Mouse (Mus musculus) neural tube, embryonic 14.5 days (tissue): Measurements from ENCODE around the gene Lgr6. TPM values are rescaled to one million over a fixed set of nuclear protein-coding genes. Genes with fewer than 3 reads are reported as not detected.

Experiments
- ATAC-seq: fragments of 200-750 bp; cut with Nextera tagmentation; 2 replicates; pipeline ENCODE4 v1.8.0; 2017; ENCODE audit warnings: low read depth, mild to moderate bottlenecking, moderate TSS enrichment, moderate library complexity
- H3K27ac ChIP-seq: fragments of 300-500 bp; sonication (generic); 2 replicates; pipeline ENCODE4 v1.5.1; 2014; ENCODE audit warnings: low read depth, mild to moderate bottlenecking, control low read depth, low read length, moderate library complexity, mixed read lengths
- H3K27me3 ChIP-seq: fragments of 300-500 bp; sonication (generic); 2 replicates; pipeline ENCODE4 v1.6.1; 2014; ENCODE audit warnings: low read length; ENCODE audit not compliant: control insufficient read depth, insufficient read depth
- H3K36me3 ChIP-seq: fragments of 300-500 bp; sonication (generic); 2 replicates; pipeline ENCODE4 v1.6.1; 2014; ENCODE audit warnings: low read length, mixed read lengths; ENCODE audit not compliant: control insufficient read depth, insufficient read depth
- H3K4me1 ChIP-seq: fragments of 300-500 bp; sonication (generic); 2 replicates; pipeline ENCODE4 v1.6.1; 2014; ENCODE audit warnings: low read length; ENCODE audit not compliant: control insufficient read depth, insufficient read depth
- H3K4me2 ChIP-seq: fragments of 300-500 bp; sonication (generic); 2 replicates; pipeline ENCODE4 v1.6.1; 2014; ENCODE audit warnings: mild to moderate bottlenecking, low read depth, low read length, control low read depth
- H3K4me3 ChIP-seq: fragments of 300-500 bp; sonication (generic); 2 replicates; pipeline ENCODE4 v1.5.1; 2014; ENCODE audit warnings: low read depth, low read length, control low read depth, mixed read lengths
- H3K9ac ChIP-seq: fragments of 300-500 bp; sonication (generic); replicated peaks from 2 replicates; pipeline ENCODE4 v1.6.1; 2014; ENCODE audit warnings: low read depth, mild to moderate bottlenecking, control low read depth, low read length, mixed read lengths
- H3K9me3 ChIP-seq: fragments of 300-500 bp; sonication (generic); 2 replicates; pipeline ENCODE4 v1.6.1; 2016; ENCODE audit warnings: low read length; ENCODE audit not compliant: control insufficient read depth
- WGBS: fragments of 180-500 bp; shearing (Covaris S2); extraction: QIAGEN DNeasy Blood & Tissue Kit; methylation state at CpG from one replicate; pipeline ENCODE4 v1.1.7; 2014; 5-methylcytosine and 5-hydroxymethylcytosine counted together
- polyA plus RNA-seq: library from polyadenylated mRNA; unstranded; fragments of >200 nt; fragmentation: Nextera tagmentation; extraction: Ambion mirVana; gene quantifications from 2 replicates; pipeline ENCODE4 v1.2.1, GENCODE M21; 2014

Gene Lgr6
- polyA plus RNA-seq, 1 experiment from 2014 or later = 1.4 TPM

- WGBS = 30% methylated on average over 7 of the region's 7 CpGs
- Histone ChIP-seq H3K27me3 (no peaks in the 10 kb centered on the region), H3K4me1 (no peaks in the 10 kb centered on the region), H3K4me3 (no peak overlapping the region), H3K27ac (no peak overlapping the region), H3K36me3 (no peaks in the 10 kb centered on the region), H3K9me3 (no peaks in the 10 kb centered on the region), H3K9ac (no peak overlapping the region), H3K4me2 (no peak overlapping the region)
- ATAC-seq = no peak
These were observed 99.4 kb downstream of the Lgr6 start for GRCm38 (mm10) chr1:135005696-135006095.

GRCm38 (mm10) chr1:135003346-135003745, 101.7 kb downstream of the Lgr6 start:
- ATAC-seq = no peak
- H3K4me2 ChIP-seq = no peak overlapping the region
- no peak overlapping the region for H3K9ac ChIP-seq
- 62% methylated on average over 4 of the region's 4 CpGs for WGBS
- H3K4me3 ChIP-seq = no peak overlapping the region
- H3K36me3 ChIP-seq = no peaks in the 10 kb centered on the region
- H3K27ac ChIP-seq = no peak overlapping the region
- H3K4me1 ChIP-seq = no peaks in the 10 kb centered on the region
- H3K9me3 ChIP-seq = no peaks in the 10 kb centered on the region
- no peaks in the 10 kb centered on the region for H3K27me3 ChIP-seq

- ATAC-seq = no peak
- WGBS = 82% methylated on average over 9 of the region's 9 CpGs
- no peak overlapping the region for H3K27ac ChIP-seq
These were observed 104.5 kb downstream of the Lgr6 start for GRCm38 (mm10) chr1:135000527-135000926.

GRCm38 (mm10) chr1:134998231-134998630, 106.8 kb downstream of the Lgr6 start:
- Histone ChIP-seq H3K36me3 (no peaks in the 10 kb centered on the region), H3K4me1 (no peaks in the 10 kb centered on the region), H3K27ac (no peak overlapping the region), H3K27me3 (no peaks in the 10 kb centered on the region), H3K9ac (no peak overlapping the region), H3K4me2 (no peak overlapping the region), H3K4me3 (no peak overlapping the region), H3K9me3 (no peaks in the 10 kb centered on the region)
- 86% methylated on average over 8 of the region's 8 CpGs for WGBS
- no peak for ATAC-seq

More at GRCm38 (mm10) chr1:135000527-135000926, 104.5 kb downstream of the Lgr6 start:
- Histone ChIP-seq H3K4me2 (no peak overlapping the region), H3K27me3 (no peaks in the 10 kb centered on the region), H3K4me3 (no peak overlapping the region), H3K36me3 (no peaks in the 10 kb centered on the region), H3K9ac (no peak overlapping the region), H3K9me3 (no peaks in the 10 kb centered on the region), H3K4me1 (no peaks in the 10 kb centered on the region)

- Histone ChIP-seq H3K9ac (no peak overlapping the region), H3K4me2 (no peak overlapping the region), H3K27ac (no peak overlapping the region), H3K4me3 (no peak overlapping the region), H3K27me3 (no peaks in the 10 kb centered on the region), H3K36me3 (no peaks in the 10 kb centered on the region), H3K4me1 (no peaks in the 10 kb centered on the region), H3K9me3 (no peaks in the 10 kb centered on the region)
- WGBS = 88% methylated on average over 5 of the region's 5 CpGs
- ATAC-seq = no peak
These were observed 107.5 kb downstream of the Lgr6 start for GRCm38 (mm10) chr1:134997568-134997967.

- Histone ChIP-seq H3K27me3 (no peaks in the 10 kb centered on the region), H3K9ac (no peak overlapping the region), H3K27ac (no peak overlapping the region), H3K4me2 (no peak overlapping the region), H3K36me3 (no peaks in the 10 kb centered on the region), H3K4me1 (no peaks in the 10 kb centered on the region), H3K4me3 (no peak overlapping the region), H3K9me3 (no peaks in the 10 kb centered on the region)
- WGBS = 89% methylated on average over 7 of the region's 7 CpGs
- no peak for ATAC-seq
These were observed 108.6 kb downstream of the Lgr6 start for GRCm38 (mm10) chr1:134996471-134996870.

GRCm38 (mm10) chr1:134995954-134996353, 109.1 kb downstream of the Lgr6 start:
- H3K36me3 ChIP-seq = no peaks in the 10 kb centered on the region
- no peaks in the 10 kb centered on the region for H3K9me3 ChIP-seq
- H3K4me2 ChIP-seq = no peak overlapping the region
- no peaks in the 10 kb centered on the region for H3K4me1 ChIP-seq
- no peak overlapping the region for H3K27ac ChIP-seq
- no peak overlapping the region for H3K9ac ChIP-seq
- 31% methylated on average over 1 of the region's 1 CpGs for WGBS
- ATAC-seq = no peak
- H3K4me3 ChIP-seq = no peak overlapping the region
- no peaks in the 10 kb centered on the region for H3K27me3 ChIP-seq

GRCm38 (mm10) chr1:134995437-134995836, 109.6 kb downstream of the Lgr6 start:
- WGBS = 58% methylated on average over 4 of the region's 4 CpGs
- ATAC-seq = no peak
- Histone ChIP-seq H3K36me3 (no peaks in the 10 kb centered on the region), H3K9ac (no peak overlapping the region), H3K9me3 (no peaks in the 10 kb centered on the region), H3K27me3 (no peaks in the 10 kb centered on the region), H3K27ac (no peak overlapping the region), H3K4me1 (no peaks in the 10 kb centered on the region), H3K4me3 (no peak overlapping the region), H3K4me2 (no peak overlapping the region)

- H3K4me3 ChIP-seq = no peak overlapping the region
- no peaks in the 10 kb centered on the region for H3K4me1 ChIP-seq
- no peaks in the 10 kb centered on the region for H3K27me3 ChIP-seq
- H3K9me3 ChIP-seq = no peaks in the 10 kb centered on the region
- H3K9ac ChIP-seq = no peak overlapping the region
- no peak overlapping the region for H3K4me2 ChIP-seq
- no peak overlapping the region for H3K27ac ChIP-seq
- no peaks in the 10 kb centered on the region for H3K36me3 ChIP-seq
- WGBS = 87% methylated on average over 3 of the region's 3 CpGs
- ATAC-seq = no peak
These were observed 110.3 kb downstream of the Lgr6 start for GRCm38 (mm10) chr1:134994739-134995138.
